Mouse (Mus musculus) liver, adult 2 months (tissue): ENCODE measurements around the gene Gng3.

Experiments used
- CTCF ChIP-seq: fragments of 200-500 bp; IDR thresholded peaks from 2 replicates; pipeline ENCODE4 v1.5.1; 2011; ENCODE audit warnings: low read depth, low read length, control low read depth
- POLR2A ChIP-seq: fragments of 200-500 bp; IDR thresholded peaks from 2 replicates; pipeline ENCODE4 v1.6.1; 2011; ENCODE audit warnings: low read length, control low read depth; ENCODE audit not compliant: insufficient read depth; ENCODE audit errors: extremely low read depth

- TF ChIP-seq POLR2A (no peak), CTCF (no peak)
Measured at GRCm38 (mm10) chr19:8886916-8887584, 48.1 kb upstream of the Gng3 start.
